18 mouse cellular contexts compared by ENCODE assay signal in the genomic region with DNA sequence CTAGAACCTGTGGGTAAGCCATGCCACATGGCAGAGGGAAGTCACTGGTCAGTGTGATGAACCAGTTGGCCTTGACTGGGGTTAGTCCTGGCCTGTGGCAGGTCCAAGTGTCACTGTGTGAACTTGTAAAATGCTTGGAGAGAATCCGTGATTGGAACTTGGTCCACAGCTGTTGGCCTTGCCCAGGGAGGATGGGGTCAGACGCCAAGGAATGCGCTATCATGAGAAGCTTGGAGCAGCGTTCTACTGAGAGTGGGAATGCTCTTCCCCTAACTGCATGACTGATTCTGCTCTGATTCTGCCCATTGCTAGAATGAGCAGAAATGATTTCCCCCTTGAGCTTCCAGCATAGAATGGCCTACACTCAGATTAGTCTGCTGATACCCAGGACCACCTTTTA. TPM values are rescaled to one million over a fixed set of nuclear protein-coding genes. Genes with fewer than 3 reads are reported as not detected.
A peak's percentile ranks its signal among the peaks of the same experiment; 100 is the strongest.
DNase-seq lines count a peak whose midpoint lies in the region; TF ChIP-seq lines count a peak whose summit lies in the region.
"Had no signal": no experiment of that assay in that cellular context is flagged by ENCODE, and none has a peak within 500 bp of the region (broad histone marks: within the 10 kb centered on the region; RNA-seq: fewer than 3 reads in every experiment).

No protein-coding gene starts in this region.

- H3K4me1 ChIP-seq in spleen, adult 2 months (ENCODE audit: control insufficient read depth, insufficient read depth, insufficient read length), result peaks cover 6% of the 10 kb centered on the region; the same call in 1 of the 2 replicates
- H3K4me1 ChIP-seq in small intestine, adult 2 months (ENCODE audit: control insufficient read depth, insufficient read depth, insufficient read length, low read length), result no peaks in the 10 kb centered on the region
- H3K4me1 ChIP-seq: forebrain, embryonic 12.5 days; midbrain, embryonic 10.5 days had no signal

- no peak for TF ChIP-seq CTCF in spleen, adult 2 months (IDR thresholded peaks at IDR 0.05; ENCODE audit: extremely low read depth, insufficient read depth, insufficient read length, insufficient replicate concordance)
- TF ChIP-seq CTCF in small intestine, adult 2 months (IDR thresholded peaks at IDR 0.05; ENCODE audit: extremely low read depth, insufficient read length, insufficient replicate concordance, low read depth, low read length), result no peak

- H3K27me3 ChIP-seq in spleen, adult 2 months (ENCODE audit: control insufficient read depth, insufficient read depth, low read length), result no peaks in the 10 kb centered on the region
- H3K27me3 ChIP-seq in small intestine, adult 2 months (ENCODE audit: control insufficient read depth, insufficient read depth, low read length), result no peaks in the 10 kb centered on the region
- H3K27me3 ChIP-seq: forebrain, embryonic 12.5 days; liver, embryonic 13.5 days; neural tube, embryonic 15.5 days; Patski had no signal

- TF ChIP-seq POLR2A in spleen, adult 2 months (IDR thresholded peaks at IDR 0.05; ENCODE audit: low read depth, low read length), result no peak
- no peak for TF ChIP-seq POLR2A in small intestine, adult 2 months (IDR thresholded peaks at IDR 0.05; ENCODE audit: low read depth, low read length)

- WGBS in spleen, adult 2 months, result 93% methylated on average over 4 of the region's 4 CpGs
- 75% methylated on average over 4 of the region's 4 CpGs for WGBS in small intestine, adult 2 months

- H3K36me3 ChIP-seq in spleen, adult 2 months (ENCODE audit: control insufficient read depth, insufficient read depth, low read length), result no peaks in the 10 kb centered on the region
- no peaks in the 10 kb centered on the region for H3K36me3 ChIP-seq in small intestine, adult 2 months (ENCODE audit: control insufficient read depth, insufficient read depth, low read length)
- H3K36me3 ChIP-seq: forebrain, embryonic 12.5 days; neural tube, embryonic 15.5 days had no signal

- H3K4me3 ChIP-seq in spleen, adult 2 months (ENCODE audit: extremely low read depth, insufficient read depth, insufficient read length), result no peak overlapping the region
- no peak overlapping the region for H3K4me3 ChIP-seq in small intestine, adult 2 months (ENCODE audit: low read depth, low read length)
- H3K4me3 ChIP-seq: forebrain, embryonic 12.5 days; liver, embryonic 13.5 days; midbrain, embryonic 10.5 days; neural tube, embryonic 15.5 days had no signal

- DNase-seq in gastrocnemius, postnatal 25 days, result peak; percentile 28
- DNase-seq in gastrocnemius, postnatal 4 days (ENCODE audit: low spot score in 2 of 2), result no peak
- peak; percentile 33 for DNase-seq in kidney, postnatal 10 days
- DNase-seq in kidney, adult 18-20 months, result no peak
- DNase-seq in spleen, adult 2 months (ENCODE audit: low read depth in 1 of 2, low spot score in 2 of 2), result no peak
- no peak for DNase-seq in spleen, postnatal 4 days (ENCODE audit: low spot score in 2 of 2)
- no peak for DNase-seq in adrenal gland, adult 2 months
- DNase-seq: cerebellum, adult 9-10 months; embryo, embryonic 11 days; layer of hippocampus, adult 9-11 months; liver, embryonic 13.5 days; right cerebral cortex, adult 18-20 months had no signal

- H3K27ac ChIP-seq in spleen, adult 2 months (ENCODE audit: insufficient read depth, low read length), result peak overlapping the region; percentile 58
- H3K27ac ChIP-seq in small intestine, adult 2 months (ENCODE audit: insufficient read depth, low read depth, low read length), result peak overlapping the region; percentile 29; the same call in 1 of the 2 replicates
- H3K27ac ChIP-seq: forebrain, embryonic 12.5 days; hindbrain, embryonic 14.5 days; midbrain, embryonic 10.5 days; neural tube, embryonic 15.5 days had no signal

RNA-seq across cellular contexts. Expression of gene Tbc1d22a, which starts 6.5 kb away (rescaled TPM):
- 10 to 100 TPM; 12.0 to 13.2 TPM for total RNA-seq in gastrocnemius, postnatal 25 days (2021)
- 10 to 100 TPM; 19.7 to 22.6 TPM for total RNA-seq in gastrocnemius, postnatal 4 days (2021)
- 28.1 and 32.3 TPM in 2 replicates for polyA plus RNA-seq in spleen, adult 2 months (2012; rRNA removed)
- polyA plus RNA-seq in small intestine, adult 2 months (2012; rRNA removed), result 23.1 and 54.8 TPM in 2 replicates
- 10 to 100 TPM; 34.5 to 37.7 TPM for total RNA-seq in adrenal gland, adult 2 months (2021)
- polyA plus RNA-seq in adrenal gland, adult 2 months (2012; rRNA removed), result 38.7 and 44.4 TPM in 2 replicates

RNA-seq across cellular contexts. Expression of gene Cerk, which starts 34.8 kb away (rescaled TPM):
- 1 to 10 TPM; 4.6 to 4.9 TPM for total RNA-seq in gastrocnemius, postnatal 25 days (2021)
- total RNA-seq in gastrocnemius, postnatal 4 days (2021), result 10 to 100 TPM; 11.6 to 12.5 TPM
- polyA plus RNA-seq in spleen, adult 2 months (2012; rRNA removed), result 64.4 and 82.8 TPM in 2 replicates
- 14.4 and 47.8 TPM in 2 replicates for polyA plus RNA-seq in small intestine, adult 2 months (2012; rRNA removed)
- total RNA-seq in adrenal gland, adult 2 months (2021), result 10 to 100 TPM; 34.5 to 41.1 TPM
- polyA plus RNA-seq in adrenal gland, adult 2 months (2012; rRNA removed), result 33.7 and 39.6 TPM in 2 replicates

Comparison
In these comparisons a context has a peak if more than half of its experiments do, and no peak if none do; other contexts are left out.
1. DNase-seq: peak in gastrocnemius, postnatal 25 days (single experiment) and kidney, postnatal 10 days (single experiment); none in gastrocnemius, postnatal 4 days (0 of 2), kidney, adult 18-20 months (single experiment), spleen, adult 2 months (0 of 2), spleen, postnatal 4 days (0 of 2) and adrenal gland, adult 2 months (single experiment).